Mouse (Mus musculus) testis, postnatal 14 days (tissue): ENCODE data around the gene Phyh.

Source experiments
- DNase-seq: peaks from one replicate; pipeline ENCODE4 v3.0.0; 2021; ENCODE audit warnings: low spot score

Phyh gene

DNA sequence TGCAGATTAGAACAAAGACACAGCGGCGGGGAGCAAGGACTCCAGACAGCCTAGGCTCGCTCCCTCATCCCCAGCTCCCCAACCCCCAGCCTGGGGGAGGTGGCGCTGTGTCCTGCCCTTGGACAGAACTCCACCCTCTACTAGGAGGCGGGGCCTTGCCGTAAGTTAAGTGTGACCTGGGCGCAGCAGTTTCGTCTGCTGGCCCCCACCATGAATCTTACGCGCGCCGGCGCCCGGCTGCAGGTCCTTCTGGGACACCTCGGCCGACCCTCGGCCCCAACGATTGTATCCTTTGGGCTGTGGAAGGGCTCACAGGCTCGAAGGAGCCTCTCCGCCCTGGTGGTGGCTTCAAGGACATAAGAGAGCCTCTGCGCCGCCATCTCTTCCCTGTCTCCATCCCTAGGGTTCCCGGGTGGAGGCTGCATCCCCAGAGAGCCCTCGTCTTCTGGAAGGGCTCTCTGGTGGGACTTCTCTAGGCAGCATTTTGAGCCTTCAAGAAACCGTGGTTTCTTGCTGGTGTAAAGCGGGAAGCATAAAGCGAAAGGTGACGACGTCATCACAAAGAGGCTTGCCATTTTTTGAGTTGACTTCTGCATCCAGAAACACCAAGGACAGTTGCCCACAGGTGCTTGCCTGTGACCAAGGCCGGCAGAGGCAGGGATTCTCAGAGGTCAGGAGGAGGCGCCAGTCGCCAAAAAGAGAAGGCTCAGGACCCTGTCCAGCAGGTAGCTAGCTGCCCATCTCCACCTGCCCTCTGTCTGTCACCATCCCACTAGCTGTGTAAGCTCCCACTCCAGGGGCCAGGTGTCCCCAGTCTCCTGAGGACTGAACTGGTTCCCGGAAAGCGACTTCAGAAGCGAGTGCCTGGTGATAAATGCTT, at the start of gene Phyh:
Gene Phyh (plus strand): TSS at position 160 of the 880 bp plus-strand sequence.
- peak; percentile 79 for DNase-seq

GRCm38 (mm10) chr2:4872740-4873139, 46.1 kb upstream of the Phyh start:
- DNase-seq: no peak

- DNase-seq: no peak
Observed at GRCm38 (mm10) chr2:4873331-4873730, 45.5 kb upstream of the Phyh start.

DNA sequence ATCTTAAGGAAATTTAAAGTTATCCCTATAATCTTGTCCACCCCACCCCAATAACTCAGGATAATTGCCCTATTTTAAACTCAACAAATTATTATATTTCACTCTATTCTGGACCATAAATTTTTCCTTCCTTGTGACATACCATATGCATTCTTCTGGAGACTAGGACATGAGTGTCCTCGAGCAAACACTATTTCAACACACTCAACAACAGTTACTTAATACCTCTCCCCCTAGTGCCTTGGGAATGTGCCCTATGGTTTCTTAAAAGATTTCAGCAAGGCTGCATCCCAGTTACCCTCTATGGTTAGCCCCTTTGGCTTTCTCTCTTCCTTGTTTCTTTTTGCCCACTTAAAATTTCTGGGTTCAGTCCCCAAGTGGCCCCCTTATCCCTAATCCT, 43.7 kb upstream of the Phyh start:
- DNase-seq: no peak

GRCm38 (mm10) chr2:4876131-4876530, 42.7 kb upstream of the Phyh start:
- DNase-seq: no peak

- peak; percentile 36 for DNase-seq
Observed at GRCm38 (mm10) chr2:4880737-4881349, 38.0 kb upstream of the Phyh start.

- DNase-seq: peak; percentile 89
Observed at GRCm38 (mm10) chr2:4881350-4882248, 37.2 kb upstream of the Phyh start, which contains the start of gene Sephs1. Sephs1 (plus strand) TSS chr2:4881564.

DNA sequence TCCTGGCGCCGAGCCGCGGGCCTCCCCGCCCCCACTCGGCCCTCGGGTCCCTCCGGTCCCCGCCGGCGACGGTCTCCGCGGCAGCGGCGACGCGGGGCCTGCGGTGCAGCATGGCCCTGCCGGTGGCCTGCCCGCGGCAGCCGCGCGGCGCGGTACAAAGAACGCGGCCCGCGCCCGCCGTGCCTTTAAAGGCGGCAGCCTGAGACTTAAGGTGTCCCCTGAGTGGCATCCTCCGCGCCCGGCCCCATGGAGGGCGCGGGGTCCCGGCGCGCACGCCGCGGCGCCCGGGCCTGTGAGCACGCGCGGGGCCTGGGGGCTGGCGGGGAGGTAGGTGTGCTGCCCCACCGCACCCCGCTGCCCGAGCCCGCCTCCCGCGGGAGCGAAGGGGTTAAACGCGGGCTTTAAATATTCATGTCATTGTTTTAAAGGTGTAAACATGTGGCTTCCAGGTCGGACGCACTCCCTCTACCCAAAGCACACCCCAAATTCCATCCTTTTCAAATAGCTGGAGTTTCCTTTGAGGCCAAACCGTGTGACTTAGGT, 36.5 kb upstream of the Phyh start:
- DNase-seq: peak; percentile 68

- DNase-seq: no peak
Observed at GRCm38 (mm10) chr2:4883009-4883704, 35.7 kb upstream of the Phyh start.

GRCm38 (mm10) chr2:4886896-4887295, 31.9 kb upstream of the Phyh start:
- no peak for DNase-seq

- no peak for DNase-seq
Observed at GRCm38 (mm10) chr2:4895598-4895997, 23.2 kb upstream of the Phyh start.

DNA sequence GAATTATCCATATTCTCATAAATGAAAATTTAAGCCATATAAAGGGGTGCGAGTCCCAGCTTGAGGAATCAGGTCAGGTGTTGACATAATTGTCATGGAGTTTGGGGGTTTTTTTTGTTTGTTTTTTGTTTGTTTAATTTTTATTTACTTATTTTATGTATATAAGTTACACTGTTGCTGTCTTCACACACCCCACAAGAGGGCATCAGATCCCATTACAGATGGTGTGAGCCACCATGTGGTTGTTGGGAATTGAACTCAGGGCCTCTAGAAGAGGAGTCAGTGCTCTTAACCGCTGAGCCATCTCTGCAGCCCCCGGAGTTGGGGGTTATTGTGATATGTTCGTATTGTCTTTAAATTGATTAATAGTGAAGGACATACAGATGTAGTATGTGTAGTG, 21.8 kb upstream of the Phyh start:
- no peak for DNase-seq

DNA sequence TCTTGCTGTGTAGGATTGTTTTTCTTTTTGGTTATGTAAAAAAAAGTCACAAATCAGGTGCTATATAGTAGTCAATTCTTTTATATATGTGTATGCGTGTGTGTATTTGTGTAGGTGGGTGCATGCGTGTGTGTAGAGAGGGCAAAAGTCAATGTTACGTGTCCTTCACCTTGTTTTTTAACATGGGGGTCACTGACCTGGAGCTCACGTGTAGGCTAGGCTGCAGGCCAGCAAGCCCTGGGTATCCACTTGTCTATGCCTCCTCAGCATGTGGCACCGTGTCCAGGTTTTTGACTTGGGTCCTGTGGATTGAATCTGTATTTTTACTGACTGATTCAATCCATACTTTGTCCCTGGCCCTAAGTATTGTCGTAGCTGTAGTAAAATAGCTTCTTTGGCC, 18.2 kb upstream of the Phyh start:
- no peak for DNase-seq

DNA sequence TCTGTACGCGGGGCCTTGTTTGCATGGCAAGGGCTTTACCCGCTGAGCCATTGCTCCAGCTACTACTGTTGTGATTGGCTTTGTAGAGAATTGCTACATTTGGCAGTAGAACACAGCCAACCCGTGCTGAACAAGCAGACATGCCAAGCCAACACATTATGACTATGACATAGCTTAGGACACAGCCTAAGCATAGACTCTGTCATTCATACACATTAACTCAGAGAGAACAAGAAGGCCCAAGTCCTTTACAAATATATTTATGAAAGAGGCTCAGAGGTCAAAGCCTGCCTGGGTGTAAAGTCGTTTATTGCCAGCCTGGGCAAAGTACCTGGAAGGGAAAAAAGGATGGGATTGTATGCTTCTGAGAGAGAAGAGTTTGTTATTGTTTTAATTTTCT, 16.5 kb upstream of the Phyh start:
- no peak for DNase-seq

- DNase-seq: no peak
Observed at GRCm38 (mm10) chr2:4907120-4907519, 11.7 kb upstream of the Phyh start.

GRCm38 (mm10) chr2:4907916-4908315, 10.9 kb upstream of the Phyh start:
- no peak for DNase-seq

GRCm38 (mm10) chr2:4908771-4909315, 10.0 kb upstream of the Phyh start:
- DNase-seq: no peak

- no peak for DNase-seq
Observed at GRCm38 (mm10) chr2:4909909-4910308, 8.9 kb upstream of the Phyh start.

- DNase-seq: no peak
Observed at GRCm38 (mm10) chr2:4910521-4910920, 8.3 kb upstream of the Phyh start.

- no peak for DNase-seq
Observed at GRCm38 (mm10) chr2:4913949-4914348, 4.9 kb upstream of the Phyh start.

- DNase-seq: no peak
Observed at GRCm38 (mm10) chr2:4916037-4916436, 2.8 kb upstream of the Phyh start.
